Mouse (Mus musculus) ES-Bruce4 (cell line): ENCODE measurements around the gene Gm21887.
"Not testable (repeated sequence)": the region's sequence is repeated elsewhere in the genome, so short reads cannot be mapped to it uniquely, and the experiment has no call there.

Experiments
- CTCF ChIP-seq: IDR thresholded peaks from one replicate; pipeline ENCODE4 v1.8.1; 2011; ENCODE audit warnings: low read depth, low read length
- EP300 ChIP-seq: IDR thresholded peaks from 2 replicates; pipeline ENCODE4 v1.6.1; 2011; ENCODE audit warnings: low read depth, low read length; ENCODE audit not compliant: insufficient read depth
- POLR2A ChIP-seq: IDR thresholded peaks from one replicate; pipeline ENCODE4 v1.8.1; 2011; ENCODE audit warnings: low read length; ENCODE audit not compliant: insufficient read depth

DNA sequence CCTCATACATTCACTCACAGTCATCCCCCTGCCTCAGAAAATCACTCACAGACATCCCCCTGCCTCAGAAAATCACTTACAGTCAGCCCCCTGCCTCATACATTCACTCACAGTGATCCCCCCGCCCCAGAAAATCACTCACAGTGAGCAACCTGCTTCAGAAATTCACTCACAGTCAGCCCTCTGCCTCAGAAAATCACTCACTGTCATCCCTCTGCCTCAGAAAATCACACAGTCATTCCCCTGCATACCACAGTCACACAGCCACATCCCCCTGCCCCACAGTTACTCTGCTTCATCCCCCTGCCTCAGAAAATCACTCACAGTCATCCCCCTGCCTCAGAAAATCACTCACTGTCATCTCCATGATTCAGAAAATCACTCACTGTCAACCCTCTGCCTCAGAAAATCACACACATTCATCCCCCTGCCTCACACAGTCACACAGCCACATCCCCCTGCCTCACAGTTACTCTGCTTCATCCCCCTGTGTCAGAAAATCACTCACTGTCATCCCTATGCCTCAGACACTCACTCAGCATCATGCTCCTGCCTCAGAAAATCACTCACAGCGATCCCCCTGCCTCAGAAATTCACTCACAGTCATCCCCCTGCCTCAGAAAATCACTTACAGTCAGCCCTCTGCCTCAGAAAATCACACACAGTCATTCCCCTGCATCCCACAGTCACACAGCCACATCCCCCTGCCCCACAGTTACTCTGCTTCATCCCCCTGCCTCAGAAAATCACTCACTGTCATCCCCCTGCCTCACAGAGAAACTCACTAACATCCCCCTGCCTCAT is 1.9 kb upstream of the Gm21887 start:
- TF ChIP-seq CTCF, POLR2A, EP300: not testable (repeated sequence)
